Mouse (Mus musculus) neural tube, embryonic 11.5 days (tissue): ENCODE data around the gene Btbd19. TPM values are rescaled to one million over a fixed set of nuclear protein-coding genes. Genes with fewer than 3 reads are reported as not detected.

ENCODE experiments used
- ATAC-seq: fragments of 200-750 bp; cut with Nextera tagmentation; 2 replicates; pipeline ENCODE4 v1.8.0; 2017; ENCODE audit warnings: moderate number of reproducible peaks, mild to moderate bottlenecking, moderate TSS enrichment, moderate library complexity; ENCODE audit not compliant: insufficient read depth, low FRiP score, low TSS enrichment
- DNase-seq: peaks from one replicate; pipeline ENCODE4 v3.0.0-alpha.2; 2015; ENCODE audit warnings: low spot score
- H3K27ac ChIP-seq: fragments of 300-500 bp; sonication (generic); 2 replicates; pipeline ENCODE4 v1.5.1; 2014; ENCODE audit warnings: low read depth, mild to moderate bottlenecking, low read length
- H3K27me3 ChIP-seq: fragments of 300-500 bp; sonication (generic); 2 replicates; pipeline ENCODE4 v1.6.1; 2014; ENCODE audit warnings: mild to moderate bottlenecking, low read length, mixed read lengths; ENCODE audit not compliant: control insufficient read depth, insufficient read depth
- H3K36me3 ChIP-seq: fragments of 300-500 bp; sonication (generic); 2 replicates; pipeline ENCODE4 v1.6.1; 2014; ENCODE audit warnings: mild to moderate bottlenecking, low read length, moderate library complexity, mixed read lengths; ENCODE audit not compliant: control insufficient read depth, insufficient read depth
- H3K4me1 ChIP-seq: fragments of 300-500 bp; sonication (generic); 2 replicates; pipeline ENCODE4 v1.6.1; 2014; ENCODE audit warnings: low read length, mixed read lengths; ENCODE audit not compliant: control insufficient read depth, insufficient read depth
- H3K4me2 ChIP-seq: fragments of 300-500 bp; sonication (generic); 2 replicates; pipeline ENCODE4 v1.6.1; 2014; ENCODE audit warnings: low read depth, mild to moderate bottlenecking, moderate library complexity
- H3K4me3 ChIP-seq: fragments of 300-500 bp; sonication (generic); 2 replicates; pipeline ENCODE4 v1.5.1; 2014; ENCODE audit warnings: low read depth, low read length
- H3K9ac ChIP-seq: fragments of 300-500 bp; sonication (generic); 2 replicates; pipeline ENCODE4 v1.6.1; 2014; ENCODE audit warnings: mild to moderate bottlenecking, low read length
- H3K9me3 ChIP-seq: fragments of 300-500 bp; sonication (generic); 2 replicates; pipeline ENCODE4 v1.6.1; 2016; ENCODE audit warnings: low read length; ENCODE audit not compliant: control insufficient read depth
- WGBS: fragments of 180-500 bp; shearing (Covaris S2); extraction: QIAGEN DNeasy Blood & Tissue Kit; methylation state at CpG from one replicate; pipeline ENCODE4 v1.1.7; 2014; 5-methylcytosine and 5-hydroxymethylcytosine counted together
- polyA plus RNA-seq: library from polyadenylated mRNA; unstranded; fragments of >200 nt; fragmentation: Nextera tagmentation; extraction: Ambion mirVana; gene quantifications from 2 replicates; pipeline ENCODE4 v1.2.1, GENCODE M21; 2014

Gene Btbd19
- polyA plus RNA-seq, 1 experiment from 2014 or later = 3.4 TPM

- 89% methylated on average over 3 of the region's 3 CpGs for WGBS
- H3K36me3 ChIP-seq = peaks cover 2% of the 10 kb centered on the region
- H3K4me1 ChIP-seq = peaks cover 19% of the 10 kb centered on the region
- ATAC-seq (no peak), DNase-seq (no peak)
- H3K9ac ChIP-seq = no peak overlapping the region
- no peaks in the 10 kb centered on the region for H3K27me3 ChIP-seq
- no peak overlapping the region for H3K4me2 ChIP-seq
- no peak overlapping the region for H3K27ac ChIP-seq
- H3K9me3 ChIP-seq = no peaks in the 10 kb centered on the region
- no peak overlapping the region for H3K4me3 ChIP-seq
These were observed 1.4 kb downstream of the Btbd19 start for GRCm38 (mm10) chr4:117124218-117124517.

GRCm38 (mm10) chr4:117123546-117124217 is 1.8 kb downstream of the Btbd19 start:
- H3K9ac ChIP-seq = no peak overlapping the region
- 91% methylated on average over 7 of the region's 9 CpGs for WGBS
- H3K36me3 ChIP-seq = no peaks in the 10 kb centered on the region; the same call in 1 of the 2 replicates
- no peaks in the 10 kb centered on the region for H3K27me3 ChIP-seq
- no peak overlapping the region for H3K4me3 ChIP-seq
- ATAC-seq (no peak), DNase-seq (no peak)
- no peak overlapping the region for H3K27ac ChIP-seq
- H3K9me3 ChIP-seq = no peaks in the 10 kb centered on the region
- peaks cover 16% of the 10 kb centered on the region for H3K4me1 ChIP-seq
- no peak overlapping the region for H3K4me2 ChIP-seq

- Histone ChIP-seq H3K27ac (no peak overlapping the region), H3K9me3 (no peaks in the 10 kb centered on the region), H3K9ac (no peak overlapping the region), H3K36me3 (no peaks in the 10 kb centered on the region), H3K4me3 (no peak overlapping the region), H3K4me2 (no peak overlapping the region), H3K27me3 (no peaks in the 10 kb centered on the region), H3K4me1 (peaks cover 15% of the 10 kb centered on the region)
- ATAC-seq (no peak), DNase-seq (no peak)
- WGBS = 76% methylated on average over 4 of the region's 4 CpGs
These were observed 3.3 kb downstream of the Btbd19 start for GRCm38 (mm10) chr4:117122209-117122608.

GRCm38 (mm10) chr4:117120445-117121414 is 4.8 kb downstream of the Btbd19 start:
- H3K27ac ChIP-seq = peak overlapping the region; percentile 72
- H3K4me1 ChIP-seq = peaks cover 13% of the 10 kb centered on the region
- DNase-seq = peak; percentile 94
- no peaks in the 10 kb centered on the region for H3K36me3 ChIP-seq
- H3K9me3 ChIP-seq = no peaks in the 10 kb centered on the region
- no peaks in the 10 kb centered on the region for H3K27me3 ChIP-seq
- peak overlapping the region; percentile 100 for H3K4me2 ChIP-seq
- peak overlapping the region; percentile 62 for H3K4me3 ChIP-seq
- peak; percentile 89 for ATAC-seq
- peak overlapping the region; percentile 72 for H3K9ac ChIP-seq
- WGBS = under 1% methylated on average over 68 of the region's 69 CpGs

- 11% methylated on average over 10 of the region's 10 CpGs for WGBS
- H3K4me3 ChIP-seq = peak overlapping the region; percentile 62
- H3K4me2 ChIP-seq = peak overlapping the region; percentile 100
- H3K36me3 ChIP-seq = no peaks in the 10 kb centered on the region
- peak overlapping the region; percentile 41 for H3K9ac ChIP-seq
- H3K4me1 ChIP-seq = peaks cover 6% of the 10 kb centered on the region
- H3K27ac ChIP-seq = peak overlapping the region; percentile 72
- H3K9me3 ChIP-seq = no peaks in the 10 kb centered on the region
- DNase-seq (no peak), ATAC-seq (peak; percentile 22)
- H3K27me3 ChIP-seq = no peaks in the 10 kb centered on the region
These were observed 5.5 kb downstream of the Btbd19 start for GRCm38 (mm10) chr4:117120052-117120444.

DNA sequence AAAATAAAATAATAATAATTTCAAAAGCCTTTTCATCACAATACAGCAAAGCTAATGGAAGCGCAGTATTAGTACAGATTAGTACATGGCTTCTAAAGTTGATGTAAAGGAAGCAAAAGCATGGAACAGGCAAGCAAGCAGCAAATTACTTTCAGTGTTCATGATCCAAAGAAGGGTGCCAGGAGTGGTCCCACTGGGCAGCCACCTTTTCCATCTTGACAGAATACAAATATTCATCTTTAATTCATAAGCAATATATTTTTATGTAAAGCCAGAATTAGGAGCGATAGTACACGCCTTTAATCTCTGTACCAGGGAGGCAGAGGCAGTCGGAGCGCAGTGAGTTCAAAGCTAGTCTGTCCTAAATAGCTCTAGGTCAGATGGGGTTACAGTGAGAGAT is 5.9 kb downstream of the Btbd19 start:
- Histone ChIP-seq H3K9ac (peak overlapping the region; percentile 41), H3K4me1 (peaks cover 3% of the 10 kb centered on the region; the same call in 1 of the 2 replicates), H3K4me3 (peak overlapping the region; percentile 62), H3K9me3 (no peaks in the 10 kb centered on the region), H3K4me2 (peak overlapping the region; percentile 100), H3K27me3 (no peaks in the 10 kb centered on the region), H3K27ac (peak overlapping the region; percentile 72), H3K36me3 (no peaks in the 10 kb centered on the region; the same call in 1 of the 2 replicates)
- DNase-seq (no peak), ATAC-seq (no peak)
- WGBS = 75% methylated on average over 5 of the region's 5 CpGs

DNA sequence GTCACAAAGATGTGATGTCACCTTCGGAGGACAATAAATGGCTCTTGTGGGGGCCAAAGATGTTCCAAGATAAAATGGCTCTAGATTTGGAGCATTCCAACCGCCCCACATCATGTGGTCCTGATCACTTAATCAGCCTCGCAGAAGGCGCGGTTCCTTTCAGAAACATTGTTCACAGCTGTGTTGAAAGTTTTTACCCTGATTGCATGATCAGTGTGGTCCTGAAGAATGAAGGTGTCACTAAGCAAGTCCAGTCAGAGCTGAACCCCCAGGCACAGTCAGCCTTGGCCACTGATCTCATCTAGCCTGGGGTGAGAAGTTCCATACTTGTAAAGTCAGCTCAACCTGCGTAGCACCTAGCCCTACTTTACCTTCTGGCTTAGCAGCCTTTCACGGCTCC is 7.6 kb downstream of the Btbd19 start:
- Histone ChIP-seq H3K4me1 (peaks cover 3% of the 10 kb centered on the region; the same call in 1 of the 2 replicates), H3K36me3 (peaks cover 4% of the 10 kb centered on the region), H3K9me3 (no peaks in the 10 kb centered on the region), H3K27ac (no peak overlapping the region), H3K27me3 (no peaks in the 10 kb centered on the region), H3K9ac (no peak overlapping the region), H3K4me2 (no peak overlapping the region), H3K4me3 (no peak overlapping the region)
- ATAC-seq (no peak), DNase-seq (no peak)
- 92% methylated on average over 7 of the region's 7 CpGs for WGBS

GRCm38 (mm10) chr4:117115592-117115991 is 9.9 kb downstream of the Btbd19 start:
- H3K27me3 ChIP-seq = no peaks in the 10 kb centered on the region
- WGBS = 84% methylated on average over 5 of the region's 5 CpGs
- H3K9ac ChIP-seq = no peak overlapping the region
- H3K4me3 ChIP-seq = no peak overlapping the region
- H3K27ac ChIP-seq = no peak overlapping the region
- no peaks in the 10 kb centered on the region for H3K9me3 ChIP-seq
- no peak overlapping the region for H3K4me2 ChIP-seq
- ATAC-seq (no peak), DNase-seq (no peak)
- H3K36me3 ChIP-seq = peaks cover 4% of the 10 kb centered on the region
- H3K4me1 ChIP-seq = peaks cover 3% of the 10 kb centered on the region; the same call in 1 of the 2 replicates
